Mouse (Mus musculus): ENCODE data around the gene Tsfm. TPM values are rescaled to one million over a fixed set of nuclear protein-coding genes. Genes with fewer than 3 reads are reported as not detected.

Tsfm gene
- polyA plus RNA-seq, 1 experiment: not detected

DNA sequence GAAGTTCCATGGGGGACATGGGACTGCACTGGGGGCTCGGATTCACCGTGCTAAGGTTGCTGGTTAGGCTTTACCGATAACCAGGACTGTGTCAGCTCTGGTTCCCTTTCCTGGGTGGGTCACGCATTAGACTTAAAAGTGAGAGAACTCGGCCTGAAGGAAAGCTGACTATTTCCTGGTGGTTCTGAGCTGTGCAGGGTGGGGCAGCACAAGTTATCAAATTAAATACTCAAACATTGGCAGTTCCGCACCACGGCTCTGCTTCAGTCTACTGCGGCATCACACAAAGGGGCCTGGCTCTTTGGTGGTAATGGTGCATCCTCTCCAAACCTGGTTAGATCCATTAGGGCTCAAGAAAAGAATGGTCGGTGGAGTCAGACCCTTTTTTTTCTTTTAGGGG, 29.3 kb downstream of the Tsfm start:
- Histone ChIP-seq H3K4me1 (ENCODE audit: control insufficient read depth, insufficient read depth, low read length) (no peaks in the 10 kb centered on the region), H3K27ac (ENCODE audit: insufficient read depth, low read depth, low read length) (no peak overlapping the region), H3K4me3 (ENCODE audit: insufficient read depth, low read depth, low read length) (no peak overlapping the region)
- WGBS: 79% methylated on average over 9 of the region's 9 CpGs
- TF ChIP-seq CTCF (IDR thresholded peaks at IDR 0.05; ENCODE audit: insufficient read depth, low read depth, low read length) (no peak), POLR2A (IDR thresholded peaks at IDR 0.05; ENCODE audit: insufficient read depth, low read depth, low read length) (no peak)

DNA sequence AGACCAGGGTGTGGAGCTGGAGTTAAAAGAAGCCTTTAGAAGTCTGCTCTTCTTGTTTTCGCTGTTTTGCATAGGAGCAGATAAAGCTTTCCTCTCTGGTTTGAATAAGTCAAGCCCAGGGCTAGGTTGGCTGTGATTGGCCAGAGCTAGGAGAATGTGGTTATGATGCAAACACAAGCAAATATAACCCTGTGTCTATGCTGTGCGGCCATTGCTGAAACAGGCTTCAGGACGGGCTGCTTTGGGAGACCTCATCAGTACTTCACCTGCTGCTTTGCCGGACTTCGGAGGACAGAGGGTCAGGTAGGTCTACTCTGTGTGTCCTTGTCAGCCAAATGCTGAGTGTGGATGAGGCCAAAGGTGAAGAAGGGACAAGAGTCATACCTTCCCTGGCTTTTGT, 30.1 kb downstream of the Tsfm start, which contains the start of gene Avil:
Gene Avil, plus strand, starts transcription at position 181 of the 400 bp plus-strand sequence.
- H3K4me1 ChIP-seq (ENCODE audit: control insufficient read depth, insufficient read depth, low read length): no peaks in the 10 kb centered on the region
- no peak within 1 kb of the TSS for H3K27ac ChIP-seq (ENCODE audit: insufficient read depth, low read depth, low read length)
- WGBS: 84% methylated on average over 5 of the region's 5 CpGs
- H3K4me3 ChIP-seq (ENCODE audit: insufficient read depth, low read depth, low read length): no peak within 1 kb of the TSS
- no peak for TF ChIP-seq CTCF (IDR thresholded peaks at IDR 0.05; ENCODE audit: insufficient read depth, low read depth, low read length)
- no peak for TF ChIP-seq POLR2A (IDR thresholded peaks at IDR 0.05; ENCODE audit: insufficient read depth, low read depth, low read length)

DNA sequence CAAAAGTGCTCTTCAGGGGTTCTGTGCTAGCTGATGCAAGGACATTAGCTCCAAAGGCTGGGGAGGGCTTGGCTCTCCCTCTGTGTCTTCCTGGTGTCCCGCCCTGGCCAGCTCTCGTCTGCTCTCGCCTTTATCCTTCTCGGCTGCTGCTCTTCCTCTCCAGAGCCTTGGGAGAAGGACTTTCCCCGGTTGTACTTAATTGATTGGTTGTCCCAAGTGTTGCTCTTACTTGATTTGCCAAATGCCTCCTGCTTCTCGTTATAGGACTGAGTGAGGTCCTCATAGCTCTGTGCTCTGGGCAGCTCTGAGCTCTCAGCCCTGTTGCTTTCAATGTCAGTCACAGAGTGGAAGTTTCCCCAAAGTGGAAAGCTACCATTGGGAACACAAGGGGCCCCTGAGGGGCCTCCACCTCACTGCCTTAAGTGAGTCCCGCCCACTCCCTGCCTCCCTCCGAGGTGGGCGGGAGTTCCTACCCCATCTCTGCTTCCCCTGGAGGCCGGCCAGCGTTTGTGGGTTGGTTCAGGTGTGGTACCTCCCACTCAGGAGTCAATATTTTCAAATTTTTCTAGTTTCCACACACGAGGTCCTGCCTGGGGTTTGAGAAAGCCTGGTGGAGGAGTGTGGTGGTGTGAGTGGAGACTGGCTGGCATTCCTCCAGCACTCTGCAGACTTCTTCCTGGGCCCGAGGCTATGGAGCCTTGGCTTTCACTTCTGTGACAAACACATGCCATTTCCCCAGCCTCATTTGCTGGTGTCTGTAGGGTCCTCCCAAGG, 33.1 kb downstream of the Tsfm start:
- H3K4me1 ChIP-seq (ENCODE audit: control insufficient read depth, insufficient read depth, low read length): no peaks in the 10 kb centered on the region
- no peak overlapping the region for H3K27ac ChIP-seq (ENCODE audit: insufficient read depth, low read depth, low read length)
- H3K4me3 ChIP-seq (ENCODE audit: insufficient read depth, low read depth, low read length): no peak overlapping the region
- WGBS: 45% methylated on average over 13 of the region's 13 CpGs
- TF ChIP-seq CTCF (IDR thresholded peaks at IDR 0.05; ENCODE audit: insufficient read depth, low read depth, low read length) (no peak), POLR2A (IDR thresholded peaks at IDR 0.05; ENCODE audit: insufficient read depth, low read depth, low read length) (no peak)

DNA sequence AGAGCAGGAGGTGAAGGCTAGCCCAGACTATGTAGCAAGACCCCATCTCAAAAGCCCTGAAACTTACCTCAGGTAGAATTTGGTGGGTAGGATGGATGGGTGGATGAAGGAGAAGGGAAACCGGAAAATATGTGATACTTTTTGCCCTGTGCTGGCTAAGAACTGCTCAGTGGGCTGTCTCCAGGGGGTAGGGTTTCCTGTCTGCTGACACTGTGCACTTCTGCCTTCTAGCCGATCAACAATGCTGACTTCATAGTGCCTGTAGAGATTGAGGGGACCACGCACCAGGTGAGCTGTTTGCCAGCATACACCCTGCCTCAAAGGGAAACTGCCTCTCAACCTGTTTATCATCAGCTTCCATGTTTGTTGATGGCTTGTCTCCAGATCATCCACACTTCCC, 37.0 kb downstream of the Tsfm start:
- peaks cover 24% of the 10 kb centered on the region for H3K4me1 ChIP-seq (ENCODE audit: control insufficient read depth, insufficient read depth, low read length)
- H3K27ac ChIP-seq (ENCODE audit: insufficient read depth, low read depth, low read length): no peak overlapping the region
- 83% methylated on average over 3 of the region's 3 CpGs for WGBS
- H3K4me3 ChIP-seq (ENCODE audit: insufficient read depth, low read depth, low read length): no peak overlapping the region
- TF ChIP-seq POLR2A (IDR thresholded peaks at IDR 0.05; ENCODE audit: insufficient read depth, low read depth, low read length) (no peak), CTCF (IDR thresholded peaks at IDR 0.05; ENCODE audit: insufficient read depth, low read depth, low read length) (no peak)

DNA sequence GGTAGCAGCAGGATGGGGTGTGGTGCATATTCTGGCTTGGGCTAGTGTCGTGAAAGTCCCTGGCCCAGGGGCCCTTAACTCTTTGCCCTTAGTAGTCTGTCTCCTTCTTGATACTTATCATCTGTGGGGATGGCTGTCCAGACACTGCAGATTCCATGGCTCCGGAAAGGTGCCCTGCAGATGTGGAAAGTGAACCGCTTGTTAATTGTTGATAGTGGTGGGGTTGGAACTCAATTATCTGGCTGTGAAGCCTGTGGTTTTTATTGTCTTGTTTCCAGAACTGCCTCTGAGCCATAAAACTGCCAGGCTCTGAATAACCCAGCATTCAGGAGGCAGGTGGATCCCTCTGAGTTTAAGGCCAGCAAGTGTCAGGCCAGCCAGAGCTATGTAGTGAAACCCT, 39.0 kb downstream of the Tsfm start:
- WGBS: 12% methylated on average over 3 of the region's 3 CpGs

DNA sequence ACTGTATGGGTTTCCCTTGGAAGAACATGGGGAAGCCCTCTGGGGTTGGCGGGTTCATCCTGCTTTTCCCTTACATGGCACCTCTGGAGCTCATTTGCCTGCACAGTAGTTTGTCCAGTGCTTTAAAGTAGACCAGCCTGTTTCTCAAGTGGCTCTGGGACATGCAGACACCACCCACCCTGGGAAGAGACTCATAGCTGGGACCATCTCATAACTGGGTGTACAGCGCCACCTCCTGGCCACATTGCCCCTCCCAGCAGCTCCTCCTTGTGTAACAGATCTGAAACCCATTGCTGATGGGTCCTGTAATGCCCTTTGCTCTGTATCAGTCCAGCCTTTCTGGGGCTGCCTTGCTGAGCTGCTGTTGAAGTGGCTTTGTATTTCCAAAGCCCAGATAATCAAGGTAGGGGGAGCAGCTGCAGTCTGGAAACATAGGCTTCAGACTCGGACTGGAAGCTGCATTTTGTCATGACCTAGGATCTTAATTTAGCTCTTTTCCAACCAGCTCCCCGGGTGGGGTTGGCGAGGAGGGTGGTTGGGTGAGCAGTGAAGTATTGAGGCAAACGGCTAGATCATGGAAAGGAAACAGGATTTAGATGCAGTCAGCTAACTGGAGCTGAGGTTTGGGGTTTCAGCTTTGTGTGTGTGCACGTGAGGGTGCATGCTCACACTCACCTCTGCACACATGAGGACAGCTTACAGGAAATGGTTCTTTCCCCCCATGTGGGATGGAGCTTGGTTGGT, 40.2 kb downstream of the Tsfm start:
- peak; percentile 90 for TF ChIP-seq CTCF (IDR thresholded peaks at IDR 0.05; ENCODE audit: insufficient read depth, low read depth, low read length)
- no peak for TF ChIP-seq POLR2A (IDR thresholded peaks at IDR 0.05; ENCODE audit: insufficient read depth, low read depth, low read length)
- H3K27ac ChIP-seq (ENCODE audit: insufficient read depth, low read depth, low read length): 0 out of 2 replicates have a peak overlapping the region, but pooled peaks have one; percentile 16
- WGBS: 10% methylated on average over 7 of the region's 7 CpGs
- H3K4me3 ChIP-seq (ENCODE audit: insufficient read depth, low read depth, low read length): no peak overlapping the region
- peaks cover 53% of the 10 kb centered on the region for H3K4me1 ChIP-seq (ENCODE audit: control insufficient read depth, insufficient read depth, low read length)

More for the DNA sequence above, 39.0 kb downstream of the Tsfm start:
- Histone ChIP-seq H3K27ac (ENCODE audit: insufficient read depth, low read depth, low read length) (no peak overlapping the region), H3K4me1 (ENCODE audit: control insufficient read depth, insufficient read depth, low read length) (peaks cover 41% of the 10 kb centered on the region), H3K4me3 (ENCODE audit: insufficient read depth, low read depth, low read length) (no peak overlapping the region)
- no peak for TF ChIP-seq CTCF (IDR thresholded peaks at IDR 0.05; ENCODE audit: insufficient read depth, low read depth, low read length)
- no peak for TF ChIP-seq POLR2A (IDR thresholded peaks at IDR 0.05; ENCODE audit: insufficient read depth, low read depth, low read length)

DNA sequence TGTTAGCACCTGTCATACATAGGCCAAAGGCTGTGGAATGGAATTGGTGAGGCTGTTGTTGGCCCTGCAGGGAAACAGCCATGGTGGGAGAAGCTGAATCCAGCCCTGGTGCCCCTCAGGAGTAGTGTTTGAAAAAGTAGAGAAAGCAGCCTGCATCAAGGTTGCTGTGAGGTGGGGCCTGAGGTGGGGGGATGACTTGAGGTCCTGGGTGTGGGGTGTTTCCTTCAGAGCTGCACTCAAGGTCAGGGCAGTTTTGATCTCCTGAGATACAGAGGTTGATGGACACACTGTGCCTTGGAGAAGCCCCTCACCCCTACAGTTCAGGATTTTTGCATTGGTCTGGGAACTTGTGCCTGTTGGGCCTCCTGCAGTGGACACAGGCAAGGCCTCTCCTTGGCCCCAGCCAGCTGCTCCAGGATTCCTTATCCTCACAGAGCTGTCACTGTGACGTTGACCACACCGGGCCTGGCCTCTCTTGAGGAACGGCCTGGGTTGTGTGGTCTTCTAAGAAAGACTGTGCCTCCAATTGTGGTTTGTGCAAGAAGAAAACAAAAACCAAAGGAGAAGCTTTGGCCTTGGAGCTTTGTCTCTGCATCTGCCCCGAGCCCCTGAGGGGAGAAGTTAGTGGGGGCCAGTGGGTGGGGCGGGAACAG, 42.0 kb downstream of the Tsfm start:
- 41% methylated on average over 5 of the region's 5 CpGs for WGBS

DNA sequence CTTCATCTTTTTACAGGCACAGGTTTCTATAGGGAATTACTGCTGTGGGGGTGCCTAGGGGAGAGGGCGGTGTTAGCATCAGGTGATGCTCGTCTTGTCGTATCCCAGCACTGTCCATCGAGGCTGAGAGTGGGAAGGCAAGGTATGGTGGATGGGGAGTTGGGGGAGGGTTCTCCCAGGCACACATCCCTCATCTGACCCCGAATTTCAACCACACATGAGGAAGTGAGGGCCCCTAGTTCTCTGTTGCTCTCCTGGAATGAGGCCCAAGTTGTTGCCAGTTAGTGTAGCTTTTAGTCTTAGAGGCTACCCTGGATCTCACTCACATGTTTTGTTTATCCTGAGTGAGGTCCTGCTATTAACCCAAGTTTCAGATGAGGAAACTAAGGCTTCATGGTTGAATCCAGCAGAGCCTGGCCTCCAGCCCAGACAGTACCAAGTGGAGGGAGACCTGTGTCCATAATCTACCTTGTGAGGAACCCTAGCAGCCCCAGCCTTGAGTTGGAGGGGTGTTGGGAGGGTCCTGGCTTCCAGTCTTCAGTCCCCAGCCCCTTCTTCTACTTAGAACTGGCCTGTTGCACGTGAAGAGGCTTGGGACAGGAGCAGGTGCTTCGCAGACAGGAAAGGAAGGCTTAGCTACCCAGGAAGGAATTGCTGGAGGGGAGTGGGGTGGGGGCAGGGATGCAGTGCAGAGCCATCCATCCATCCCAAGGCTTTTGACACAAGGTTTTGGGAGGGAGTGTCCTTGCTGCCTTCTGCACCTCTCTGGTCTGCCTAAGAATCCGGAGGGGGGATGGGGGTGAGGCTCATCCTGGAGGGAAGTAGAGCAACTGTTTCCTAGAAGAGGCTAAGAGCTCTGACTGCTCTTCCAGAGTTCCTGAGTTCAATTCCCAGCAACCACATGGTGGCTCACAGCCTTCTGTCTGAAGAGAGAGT, 43.2 kb downstream of the Tsfm start:
- peaks cover 77% of the 10 kb centered on the region for H3K4me1 ChIP-seq (ENCODE audit: control insufficient read depth, insufficient read depth, low read length)
- H3K27ac ChIP-seq (ENCODE audit: insufficient read depth, low read depth, low read length): peak overlapping the region; percentile 49
- TF ChIP-seq CTCF (IDR thresholded peaks at IDR 0.05; ENCODE audit: insufficient read depth, low read depth, low read length): no peak
- TF ChIP-seq POLR2A (IDR thresholded peaks at IDR 0.05; ENCODE audit: insufficient read depth, low read depth, low read length): no peak
- 35% methylated on average over 8 of the region's 8 CpGs for WGBS
- no peak overlapping the region for H3K4me3 ChIP-seq (ENCODE audit: insufficient read depth, low read depth, low read length)

More for the DNA sequence above, 42.0 kb downstream of the Tsfm start:
- H3K4me3 ChIP-seq (ENCODE audit: insufficient read depth, low read depth, low read length): no peak overlapping the region
- no peak overlapping the region for H3K27ac ChIP-seq (ENCODE audit: insufficient read depth, low read depth, low read length)
- TF ChIP-seq POLR2A (IDR thresholded peaks at IDR 0.05; ENCODE audit: insufficient read depth, low read depth, low read length): no peak
- H3K4me1 ChIP-seq (ENCODE audit: control insufficient read depth, insufficient read depth, low read length): peaks cover 69% of the 10 kb centered on the region

All from olfactory bulb, adult 2 months (tissue).